Mouse (Mus musculus): ENCODE data around the gene Pkn1.
A peak's percentile ranks its signal among the peaks of the same experiment; 100 is the strongest.

- no peak for TF ChIP-seq CTCF (IDR thresholded peaks at IDR 0.05; ENCODE audit: control insufficient read depth, insufficient read depth, insufficient replicate concordance, low read depth, low read length)
- TF ChIP-seq POLR2A (IDR thresholded peaks at IDR 0.05; ENCODE audit: control insufficient read depth, low read depth, low read length), result peak; percentile 86
These were observed 16.2 kb upstream of the Pkn1 start, which contains the start of gene Ddx39 for GRCm38 (mm10) chr8:83715031-83715690.

Measured in testis, adult 2 months (tissue).